Mouse (Mus musculus) kidney, embryonic 14.5 days (tissue): ENCODE measurements around the gene Lacc1. TPM values are rescaled to one million over a fixed set of nuclear protein-coding genes. Genes with fewer than 3 reads are reported as not detected.
"Not testable (repeated sequence)": the region's sequence is repeated elsewhere in the genome, so short reads cannot be mapped to it uniquely, and the experiment has no call there.

Source experiments
- ATAC-seq: fragments of 200-750 bp; cut with Nextera tagmentation; 2 replicates; pipeline ENCODE4 v1.8.0; 2017; ENCODE audit warnings: moderate number of reproducible peaks, mild to moderate bottlenecking, moderate TSS enrichment, moderate library complexity; ENCODE audit not compliant: low FRiP score, low TSS enrichment
- H3K27ac ChIP-seq: fragments of 300-500 bp; sonication (generic); 2 replicates; pipeline ENCODE4 v1.5.1; 2014; ENCODE audit warnings: low read depth, mild to moderate bottlenecking, low read length, moderate library complexity, mixed read lengths
- H3K27me3 ChIP-seq: fragments of 300-500 bp; sonication (generic); 2 replicates; pipeline ENCODE4 v1.6.1; 2014; ENCODE audit warnings: mild to moderate bottlenecking, low read length; ENCODE audit not compliant: control insufficient read depth, insufficient read depth
- H3K36me3 ChIP-seq: fragments of 300-500 bp; sonication (generic); 2 replicates; pipeline ENCODE4 v1.6.1; 2014; ENCODE audit warnings: low read length, mixed read lengths; ENCODE audit not compliant: control insufficient read depth, insufficient read depth
- H3K4me1 ChIP-seq: fragments of 300-500 bp; sonication (generic); 2 replicates; pipeline ENCODE4 v1.6.1; 2014; ENCODE audit warnings: low read length, mixed read lengths; ENCODE audit not compliant: control insufficient read depth, insufficient read depth
- H3K4me2 ChIP-seq: fragments of 300-500 bp; sonication (generic); replicated peaks from 2 replicates; pipeline ENCODE4 v1.6.1; 2014; ENCODE audit warnings: low read depth, mild to moderate bottlenecking, low read length
- H3K4me3 ChIP-seq: fragments of 300-500 bp; sonication (generic); 2 replicates; pipeline ENCODE4 v1.5.1; 2014; ENCODE audit warnings: mild to moderate bottlenecking, low read length
- H3K9ac ChIP-seq: fragments of 300-500 bp; sonication (generic); 2 replicates; pipeline ENCODE4 v1.6.1; 2014; ENCODE audit warnings: low read depth, mild to moderate bottlenecking, low read length, moderate library complexity
- H3K9me3 ChIP-seq: fragments of 300-500 bp; sonication (generic); 2 replicates; pipeline ENCODE4 v1.6.1; 2016; ENCODE audit warnings: low read length; ENCODE audit not compliant: control insufficient read depth
- WGBS: fragments of 180-500 bp; shearing (Covaris S2); extraction: QIAGEN DNeasy Blood & Tissue Kit; methylation state at CpG from one replicate; pipeline ENCODE4 v1.1.7; 2014; 5-methylcytosine and 5-hydroxymethylcytosine counted together
- polyA plus RNA-seq: library from polyadenylated mRNA; unstranded; fragments of >200 nt; fragmentation: Nextera tagmentation; extraction: Ambion mirVana; gene quantifications from 2 replicates; pipeline ENCODE4 v1.2.1, GENCODE M21; 2014

Lacc1 gene
- polyA plus RNA-seq, 1 experiment from 2014 or later, result 6.5 TPM

DNA sequence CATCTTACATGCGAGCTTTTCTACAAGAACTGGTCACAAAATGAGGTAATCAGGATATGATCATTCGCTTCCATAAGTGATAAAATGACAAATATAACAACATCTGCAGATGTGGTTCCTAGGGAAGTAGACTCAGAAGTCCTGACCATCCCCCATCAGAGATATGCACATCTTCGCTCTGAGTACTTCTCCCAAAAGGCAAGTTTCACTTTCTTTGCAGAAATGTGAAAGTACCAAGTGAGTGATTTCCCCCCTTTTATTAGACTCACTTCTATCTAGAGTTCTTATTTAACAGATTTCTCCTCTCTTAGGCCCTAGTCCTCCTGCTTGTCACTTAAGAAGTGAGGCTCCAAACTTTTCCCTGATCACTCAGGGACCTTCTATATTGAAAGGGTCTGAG is 3.3 kb downstream of the Lacc1 start:
- no peaks in the 10 kb centered on the region for H3K27me3 ChIP-seq
- no peak overlapping the region for H3K27ac ChIP-seq
- H3K9me3 ChIP-seq, result no peaks in the 10 kb centered on the region
- H3K4me2 ChIP-seq, result no peak overlapping the region
- H3K4me1 ChIP-seq, result no peaks in the 10 kb centered on the region
- 91% methylated on average over 3 of the region's 3 CpGs for WGBS
- H3K9ac ChIP-seq, result no peak overlapping the region
- no peak overlapping the region for H3K4me3 ChIP-seq
- ATAC-seq, result no peak
- no peaks in the 10 kb centered on the region for H3K36me3 ChIP-seq

DNA sequence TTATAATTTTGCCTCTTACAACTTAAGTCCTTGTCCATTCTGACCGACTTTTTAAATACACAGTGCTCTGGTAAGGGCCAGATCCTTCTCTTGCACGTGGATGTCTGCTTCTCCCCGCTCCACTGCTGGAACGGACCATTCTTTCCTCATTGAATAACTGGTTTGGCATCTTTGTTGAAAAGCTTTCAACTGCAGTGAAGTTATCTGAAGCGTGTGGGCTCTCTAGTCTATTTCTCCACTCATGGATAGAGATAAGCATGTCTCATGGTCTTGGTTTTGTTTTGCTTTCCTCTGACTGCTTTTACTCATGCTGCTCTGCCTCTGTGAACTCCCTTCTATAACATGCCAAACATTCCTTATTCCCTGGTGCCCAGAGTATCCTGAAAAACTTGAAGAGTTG is 4.3 kb downstream of the Lacc1 start:
- WGBS, result 79% methylated on average over 5 of the region's 5 CpGs
- H3K36me3 ChIP-seq, result no peaks in the 10 kb centered on the region
- no peak overlapping the region for H3K4me3 ChIP-seq
- H3K9me3 ChIP-seq, result no peaks in the 10 kb centered on the region
- no peak for ATAC-seq
- H3K27me3 ChIP-seq, result no peaks in the 10 kb centered on the region
- H3K4me1 ChIP-seq, result no peaks in the 10 kb centered on the region
- H3K27ac ChIP-seq, result no peak overlapping the region
- no peak overlapping the region for H3K9ac ChIP-seq
- H3K4me2 ChIP-seq, result no peak overlapping the region

DNA sequence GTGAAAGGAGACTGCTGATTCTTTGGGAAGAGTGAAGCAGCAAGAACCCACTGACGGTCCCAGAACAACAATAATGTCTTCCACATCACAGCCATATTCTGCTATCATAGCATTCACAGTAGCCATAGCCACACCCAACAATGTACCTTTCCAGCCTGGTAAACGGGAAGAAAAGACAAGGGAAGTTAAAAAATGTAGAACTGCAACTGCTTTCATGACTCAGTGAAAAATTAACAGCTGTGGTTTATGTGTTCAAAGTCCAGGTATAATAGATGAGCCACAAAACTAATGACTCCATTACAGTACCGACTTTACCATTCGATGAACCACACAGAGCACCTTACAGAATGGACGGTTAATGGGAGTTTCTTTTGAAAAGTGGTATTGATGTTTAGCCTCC is 5.9 kb downstream of the Lacc1 start:
- H3K9ac ChIP-seq, result no peak overlapping the region
- H3K4me2 ChIP-seq, result no peak overlapping the region
- H3K27me3 ChIP-seq, result no peaks in the 10 kb centered on the region
- H3K27ac ChIP-seq, result no peak overlapping the region
- no peak overlapping the region for H3K4me3 ChIP-seq
- no peak for ATAC-seq
- H3K4me1 ChIP-seq, result no peaks in the 10 kb centered on the region
- H3K9me3 ChIP-seq, result no peaks in the 10 kb centered on the region
- H3K36me3 ChIP-seq, result no peaks in the 10 kb centered on the region
- 85% methylated on average over 5 of the region's 5 CpGs for WGBS

DNA sequence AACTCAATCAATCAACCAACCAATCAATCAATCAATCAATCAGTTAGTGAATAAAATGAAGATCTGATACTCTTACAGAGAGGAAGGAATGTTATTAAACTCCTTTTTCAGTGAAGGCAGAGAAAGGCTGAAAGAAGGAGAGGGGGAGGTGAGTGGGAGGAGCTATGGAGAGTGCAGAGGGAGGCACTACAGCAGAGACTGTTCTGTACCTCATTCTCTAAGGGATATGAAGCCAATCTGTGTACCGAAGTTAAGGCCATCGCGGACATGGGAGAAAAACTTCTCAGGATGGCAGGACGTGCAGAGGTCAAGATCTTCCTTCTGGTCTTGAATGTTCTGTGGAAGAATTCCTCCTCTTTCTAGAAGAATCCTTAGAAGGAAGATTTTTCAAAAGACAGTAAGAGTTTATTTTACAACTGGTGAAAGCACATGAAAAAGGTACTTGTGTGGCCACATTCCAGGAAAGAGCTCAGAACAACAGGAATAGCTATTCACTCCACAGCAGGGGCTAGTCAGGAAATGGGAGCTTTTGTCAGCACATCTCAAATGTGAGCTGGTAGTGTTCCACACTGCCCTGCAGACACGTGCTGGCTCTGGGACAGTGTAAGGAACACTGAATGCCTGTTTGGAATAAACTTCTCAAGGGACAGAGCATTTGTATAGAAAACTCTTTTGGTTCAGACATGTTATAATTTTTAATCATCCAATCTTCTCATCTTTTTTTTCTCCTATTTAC is 7.2 kb downstream of the Lacc1 start:
- no peak overlapping the region for H3K4me2 ChIP-seq
- H3K36me3 ChIP-seq, result no peaks in the 10 kb centered on the region
- no peak for ATAC-seq
- no peaks in the 10 kb centered on the region for H3K4me1 ChIP-seq
- no peaks in the 10 kb centered on the region for H3K27me3 ChIP-seq
- no peaks in the 10 kb centered on the region for H3K9me3 ChIP-seq
- WGBS, result 66% methylated on average over 5 of the region's 5 CpGs
- no peak overlapping the region for H3K27ac ChIP-seq
- H3K4me3 ChIP-seq, result no peak overlapping the region
- H3K9ac ChIP-seq, result no peak overlapping the region

DNA sequence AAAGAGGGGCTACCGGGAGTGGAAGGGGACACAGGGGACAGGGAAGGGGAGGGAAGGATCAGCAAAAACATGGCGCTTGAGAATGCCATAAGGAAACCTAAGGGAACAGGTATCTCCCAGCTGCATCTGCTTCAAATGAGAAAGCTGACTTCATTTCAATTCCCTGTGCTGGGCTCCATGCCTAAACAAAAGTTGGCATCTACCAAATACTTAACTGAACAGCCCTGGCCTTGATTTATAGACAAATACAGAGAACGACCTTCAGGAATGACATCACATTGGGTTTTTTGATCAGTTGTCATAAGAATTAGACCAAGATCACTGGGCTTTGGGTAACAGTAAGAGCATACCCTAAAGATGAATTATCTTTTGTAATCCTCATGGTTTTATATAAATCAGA is 12.2 kb downstream of the Lacc1 start:
- no peaks in the 10 kb centered on the region for H3K36me3 ChIP-seq
- no peaks in the 10 kb centered on the region for H3K27me3 ChIP-seq
- H3K4me2 ChIP-seq, result no peak overlapping the region
- no peak for ATAC-seq
- no peaks in the 10 kb centered on the region for H3K9me3 ChIP-seq
- no peak overlapping the region for H3K27ac ChIP-seq
- H3K9ac ChIP-seq, result no peak overlapping the region
- H3K4me1 ChIP-seq, result no peaks in the 10 kb centered on the region
- 85% methylated on average over 3 of the region's 3 CpGs for WGBS
- no peak overlapping the region for H3K4me3 ChIP-seq

DNA sequence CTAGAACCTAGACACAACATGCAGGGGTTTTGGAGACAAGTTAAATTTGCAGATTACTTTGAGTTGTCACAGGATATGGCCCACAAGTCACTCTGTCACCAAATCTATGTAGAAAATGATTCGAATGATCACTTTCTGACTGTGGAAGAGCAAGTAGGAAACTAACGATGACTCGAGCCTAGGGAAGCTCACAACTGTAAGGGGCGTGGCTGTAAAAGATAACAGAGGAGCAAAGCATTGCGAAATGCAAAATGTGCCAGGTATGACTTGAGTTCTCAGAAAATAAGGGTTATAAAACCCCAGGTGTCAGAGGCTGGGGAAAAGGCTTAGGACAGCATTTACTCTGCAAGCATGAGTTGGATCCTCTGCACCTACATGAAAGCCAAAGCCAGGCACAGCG is 19.5 kb downstream of the Lacc1 start:
- Histone ChIP-seq H3K27me3 (no peaks in the 10 kb centered on the region), H3K27ac (no peak overlapping the region), H3K4me1 (no peaks in the 10 kb centered on the region), H3K9me3 (no peaks in the 10 kb centered on the region), H3K4me2 (no peak overlapping the region), H3K36me3 (no peaks in the 10 kb centered on the region), H3K4me3 (no peak overlapping the region), H3K9ac (no peak overlapping the region)
- ATAC-seq, result no peak
- 82% methylated on average over 6 of the region's 6 CpGs for WGBS

DNA sequence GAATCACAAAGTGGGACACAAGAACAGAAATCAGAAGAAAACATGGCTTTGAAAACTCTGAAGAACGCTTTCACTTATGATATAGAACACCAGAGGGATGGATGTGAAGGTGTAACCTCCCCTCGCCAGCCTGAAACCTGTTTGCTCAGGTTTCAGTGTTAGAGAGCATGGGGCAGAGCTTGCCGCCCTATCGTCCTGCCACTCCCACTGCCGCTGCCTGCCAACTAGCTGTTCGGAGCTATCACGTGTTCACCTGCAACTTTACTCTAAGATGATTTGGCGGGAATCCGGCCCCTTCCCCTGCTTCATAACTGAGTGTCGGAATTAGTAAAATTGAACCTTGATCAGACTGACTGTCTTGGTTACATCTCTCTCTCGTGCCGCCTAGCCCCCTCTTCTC is 19.9 kb downstream of the Lacc1 start:
- not testable (repeated sequence) for H3K27ac ChIP-seq, H3K9me3 ChIP-seq, H3K36me3 ChIP-seq, H3K4me2 ChIP-seq, H3K27me3 ChIP-seq, H3K4me1 ChIP-seq, H3K9ac ChIP-seq, ATAC-seq, H3K4me3 ChIP-seq
- 49% methylated on average over 12 of the region's 12 CpGs for WGBS

DNA sequence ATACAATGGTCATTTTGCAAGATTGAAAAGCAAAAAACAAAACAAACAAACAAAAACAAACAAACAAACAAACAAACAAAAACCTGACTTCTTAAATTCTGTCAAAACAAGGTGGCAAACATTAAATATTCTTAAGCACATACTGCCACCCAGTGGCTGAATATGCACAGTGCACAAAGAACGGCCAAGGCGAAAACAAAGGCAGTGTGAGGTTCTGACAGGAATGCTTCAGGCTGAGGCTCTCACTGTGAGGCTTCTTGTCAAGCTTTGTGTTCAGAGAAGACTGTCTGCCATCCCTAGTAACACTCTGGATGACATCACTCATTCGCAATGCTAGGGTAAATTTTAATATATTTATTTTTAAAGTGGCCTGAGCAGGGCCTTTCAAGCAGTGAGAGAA is 24.9 kb downstream of the Lacc1 start:
- H3K4me1 ChIP-seq, result 0 out of 2 replicates have a peak, but pooled peaks cover 3% of the 10 kb centered on the region
- no peaks in the 10 kb centered on the region for H3K9me3 ChIP-seq
- no peak overlapping the region for H3K4me2 ChIP-seq
- no peak overlapping the region for H3K4me3 ChIP-seq
- no peaks in the 10 kb centered on the region for H3K27me3 ChIP-seq
- H3K27ac ChIP-seq, result no peak overlapping the region
- no peak overlapping the region for H3K9ac ChIP-seq
- 4% methylated on average over 3 of the region's 3 CpGs for WGBS
- no peaks in the 10 kb centered on the region for H3K36me3 ChIP-seq
- ATAC-seq, result 0 out of 2 replicates have a peak, but pooled peaks have one; percentile 57

DNA sequence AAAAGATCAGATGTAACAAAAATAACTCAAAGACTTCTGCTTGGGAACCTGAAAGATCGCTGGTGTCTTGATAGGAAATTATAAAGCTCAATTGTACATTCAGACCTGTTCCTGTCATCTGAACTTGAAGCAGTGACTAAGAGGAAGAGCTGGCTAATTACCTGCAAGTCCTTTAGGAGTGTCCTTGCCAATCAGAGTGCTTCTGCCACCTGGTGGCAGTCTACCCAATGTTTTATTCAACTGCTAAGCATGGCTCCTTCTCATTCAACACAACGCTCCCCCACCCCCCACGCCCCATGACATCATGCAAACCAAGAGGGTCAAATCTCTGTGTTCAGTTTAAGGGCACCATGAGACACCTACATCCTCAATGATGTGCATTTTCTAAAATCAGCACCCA is 28.5 kb downstream of the Lacc1 start:
- ATAC-seq, result peak; percentile 33; the same call in 1 of the 2 replicates
- Histone ChIP-seq H3K4me2 (no peak overlapping the region), H3K36me3 (no peaks in the 10 kb centered on the region), H3K27me3 (no peaks in the 10 kb centered on the region), H3K4me1 (peaks cover 28% of the 10 kb centered on the region), H3K9ac (no peak overlapping the region), H3K4me3 (no peak overlapping the region), H3K9me3 (no peaks in the 10 kb centered on the region), H3K27ac (no peak overlapping the region)
- WGBS, result 8% methylated on average over 3 of the region's 3 CpGs
